Mouse (Mus musculus): ENCODE measurements around the gene Fkbpl.

DNA sequence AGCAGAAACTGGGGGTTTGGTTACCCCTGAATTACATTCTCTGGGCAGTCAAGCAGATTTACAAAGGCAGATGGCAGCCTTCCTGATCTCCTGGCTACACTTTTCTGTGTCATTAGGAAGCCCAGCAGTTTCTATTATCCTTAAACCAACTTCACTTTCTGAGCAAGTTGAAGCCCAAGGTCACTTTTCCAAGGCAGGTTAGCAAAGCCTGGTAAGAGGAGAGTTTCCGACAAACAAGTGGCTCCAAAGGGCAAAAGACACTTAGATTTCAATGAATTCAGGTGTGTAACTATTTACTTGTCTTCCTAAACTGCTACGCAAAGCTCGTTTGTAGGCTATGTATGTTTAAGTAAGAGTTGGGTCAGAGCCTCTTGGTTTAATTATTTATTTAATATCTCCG lies 1.2 kb upstream of the Fkbpl start:
- TF ChIP-seq CTCF (IDR thresholded peaks at IDR 0.05; ENCODE audit: low read depth, low read length), result no peak
- TF ChIP-seq GATA2 (IDR thresholded peaks at IDR 0.05; ENCODE audit: borderline replicate concordance, low read depth, low read length), result no peak
- TF ChIP-seq POLR2AphosphoS5 (IDR thresholded peaks at IDR 0.05; ENCODE audit: insufficient replicate concordance, low read depth, low read length), result no peak
- TF ChIP-seq TAL1 (conservative IDR thresholded peaks at IDR 0.05; ENCODE audit: low read depth, low read length), result no peak
- TF ChIP-seq GATA1 (IDR thresholded peaks at IDR 0.05; ENCODE audit: borderline replicate concordance, low read length), result no peak
